Mouse (Mus musculus) liver, adult 2 months (tissue): ENCODE measurements around the gene Cisd3. TPM values are rescaled to one million over a fixed set of nuclear protein-coding genes. Genes with fewer than 3 reads are reported as not detected.
A peak's percentile ranks its signal among the peaks of the same experiment; 100 is the strongest.

Experiments
- DNase-seq: peaks from one replicate; pipeline ENCODE4 v3.0.0-alpha.2; 2011; ENCODE audit warnings: low read depth, low spot score; ENCODE audit errors: extremely low read depth
- H3K27ac ChIP-seq: fragments of 200-500 bp; replicated peaks from 2 replicates; pipeline ENCODE4 v1.5.1; 2012; ENCODE audit warnings: low read depth, mild to moderate bottlenecking, control low read depth, inconsistent platforms, low read length; ENCODE audit not compliant: insufficient read depth
- H3K27me3 ChIP-seq: fragments of 200-500 bp; 2 replicates; pipeline ENCODE4 v1.6.1; 2012; ENCODE audit warnings: mild to moderate bottlenecking, moderate library complexity, low read length, inconsistent platforms; ENCODE audit not compliant: control insufficient read depth, insufficient read depth
- H3K36me3 ChIP-seq: fragments of 200-500 bp; 2 replicates; pipeline ENCODE4 v1.6.1; 2012; ENCODE audit warnings: low read length, inconsistent platforms; ENCODE audit not compliant: control insufficient read depth, insufficient read depth
- H3K4me1 ChIP-seq: fragments of 200-500 bp; 2 replicates; pipeline ENCODE4 v1.6.1; 2011; ENCODE audit warnings: low read length; ENCODE audit not compliant: control insufficient read depth, insufficient read depth
- H3K4me3 ChIP-seq: fragments of 200-500 bp; 2 replicates; pipeline ENCODE4 v1.5.1; 2011; ENCODE audit warnings: low read depth, mild to moderate bottlenecking, control low read depth, low read length, moderate library complexity; ENCODE audit not compliant: insufficient read depth
- H3K79me2 ChIP-seq: fragments of 200-500 bp; 2 replicates; pipeline ENCODE4 v1.6.1; 2012; ENCODE audit warnings: inconsistent platforms, mild to moderate bottlenecking, low read length, moderate library complexity; ENCODE audit not compliant: control insufficient read depth, insufficient read depth
- H3K9ac ChIP-seq: fragments of 200-500 bp; 2 replicates; pipeline ENCODE4 v1.6.1; 2012; ENCODE audit warnings: low read depth, mild to moderate bottlenecking, control low read depth, inconsistent platforms, low read length
- CTCF ChIP-seq: fragments of 200-500 bp; IDR thresholded peaks from 2 replicates; pipeline ENCODE4 v1.5.1; 2011; ENCODE audit warnings: low read depth, low read length, control low read depth
- POLR2A ChIP-seq: fragments of 200-500 bp; IDR thresholded peaks from 2 replicates; pipeline ENCODE4 v1.6.1; 2011; ENCODE audit warnings: low read length, control low read depth; ENCODE audit not compliant: insufficient read depth; ENCODE audit errors: extremely low read depth
- WGBS: fragments of 180-500 bp; shearing (Covaris S2); methylation state at CpG from one replicate; pipeline ENCODE4 v1.1.7; 2018; 5-methylcytosine and 5-hydroxymethylcytosine counted together
- polyA plus RNA-seq: library from polyadenylated mRNA; depleted of rRNA; stranded (reverse); fragments of >200 nt; gene quantifications from 2 replicates; pipeline ENCODE4 v1.2.3, GENCODE M21; 2012
- total RNA-seq: library from RNA; depleted of rRNA; stranded (reverse); fragments of >200 nt; gene quantifications from 2 replicates; pipeline ENCODE4 v1.2.3, GENCODE M21; 2014

Cisd3 gene
- total and polyA plus RNA-seq, 2 experiments, result 35.7 to 73.6 TPM

DNA sequence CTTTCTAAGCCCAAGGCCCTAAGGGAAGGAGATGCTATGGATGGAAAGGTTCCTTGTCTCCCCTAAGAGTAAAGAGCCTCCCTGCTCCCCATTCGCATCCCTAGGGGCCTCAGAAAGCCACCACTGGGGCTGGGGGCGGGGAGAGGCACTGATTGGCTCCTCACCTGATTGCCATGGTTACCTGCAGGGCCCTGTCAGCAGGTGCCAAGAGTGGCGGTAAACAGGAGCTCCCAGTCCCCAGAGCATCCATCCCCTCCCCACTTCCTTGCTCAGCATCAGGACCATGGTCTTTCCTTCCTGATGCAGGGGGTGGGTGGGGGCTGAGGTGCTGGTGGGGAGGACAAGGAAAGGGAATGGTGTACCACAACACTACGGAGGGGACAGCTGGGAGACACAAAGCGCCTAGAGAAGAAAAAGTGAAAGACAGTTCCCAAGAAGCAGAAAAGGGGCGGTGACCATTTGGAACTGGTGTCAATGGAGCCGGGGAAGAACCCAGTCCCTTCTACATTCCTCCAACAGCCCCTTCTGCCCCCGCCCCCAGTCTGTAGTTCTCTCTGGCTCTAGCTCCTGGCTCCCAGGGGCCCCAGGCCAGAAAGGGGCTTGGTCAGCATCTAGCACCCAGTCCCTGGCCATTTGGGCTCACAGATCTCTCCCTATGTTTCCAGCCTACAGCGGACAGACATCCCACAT is 10.2 kb downstream of the Cisd3 start:
- no peak for DNase-seq
- Histone ChIP-seq H3K36me3 (no peaks in the 10 kb centered on the region), H3K4me1 (peaks cover 3% of the 10 kb centered on the region; the same call in 1 of the 2 replicates), H3K27me3 (no peaks in the 10 kb centered on the region), H3K9ac (no peak overlapping the region), H3K27ac (no peak overlapping the region), H3K79me2 (no peaks in the 10 kb centered on the region), H3K4me3 (no peak overlapping the region)
- TF ChIP-seq CTCF (no peak), POLR2A (no peak)
- 88% methylated on average over 9 of the region's 9 CpGs for WGBS

- no peak overlapping the region for H3K9ac ChIP-seq
- TF ChIP-seq POLR2A (no peak), CTCF (no peak)
- no peaks in the 10 kb centered on the region for H3K79me2 ChIP-seq
- peaks cover 5% of the 10 kb centered on the region; the same call in 1 of the 2 replicates for H3K4me1 ChIP-seq
- H3K36me3 ChIP-seq, result no peaks in the 10 kb centered on the region
- 91% methylated on average over 8 of the region's 8 CpGs for WGBS
- no peak overlapping the region for H3K4me3 ChIP-seq
- no peak for DNase-seq
- no peak overlapping the region for H3K27ac ChIP-seq
- no peaks in the 10 kb centered on the region for H3K27me3 ChIP-seq
Measured at GRCm38 (mm10) chr11:97696669-97697068, 11.0 kb downstream of the Cisd3 start.

- Histone ChIP-seq H3K9ac (no peak overlapping the region), H3K27ac (no peak overlapping the region), H3K4me1 (peaks cover 5% of the 10 kb centered on the region; the same call in 1 of the 2 replicates), H3K79me2 (no peaks in the 10 kb centered on the region), H3K27me3 (no peaks in the 10 kb centered on the region), H3K36me3 (no peaks in the 10 kb centered on the region), H3K4me3 (no peak overlapping the region)
- DNase-seq, result no peak
- 80% methylated on average over 11 of the region's 11 CpGs for WGBS
- TF ChIP-seq POLR2A, result no peak
- no peak for TF ChIP-seq CTCF
Measured at GRCm38 (mm10) chr11:97697199-97697890, 11.7 kb downstream of the Cisd3 start.

DNA sequence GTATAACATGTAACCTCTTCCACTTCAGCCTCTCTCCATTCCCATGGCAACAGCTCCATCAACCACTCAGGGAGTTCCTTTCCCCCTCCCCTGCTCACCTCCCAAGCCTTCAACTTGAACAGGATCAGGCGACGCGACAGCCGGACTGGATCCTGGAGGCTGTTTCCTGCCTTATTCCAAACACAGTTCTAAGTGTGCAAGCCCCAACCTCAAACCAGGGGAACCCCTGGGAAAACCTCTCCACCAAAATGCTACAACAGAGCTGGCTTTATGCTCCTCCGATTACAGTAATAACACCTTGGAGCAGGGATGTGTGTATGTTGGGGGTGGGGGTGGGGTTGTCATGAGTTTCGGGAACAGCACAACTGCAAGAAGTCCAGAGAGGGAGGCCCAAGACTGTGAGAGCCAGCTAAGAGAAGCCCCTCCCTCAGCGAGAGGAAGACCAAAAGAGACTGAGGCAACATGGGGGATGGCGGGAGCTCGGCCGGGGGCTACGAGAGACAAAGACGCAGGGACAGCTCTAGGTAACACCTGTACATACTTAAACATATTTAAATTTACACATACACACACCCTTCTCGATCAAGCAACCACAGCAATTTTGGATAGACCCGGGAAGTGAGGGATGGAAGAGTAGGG is 12.4 kb downstream of the Cisd3 start:
- 58% methylated on average over 14 of the region's 14 CpGs for WGBS

GRCm38 (mm10) chr11:97698741-97699611 is 13.3 kb downstream of the Cisd3 start:
- 2% methylated on average over 61 of the region's 63 CpGs for WGBS
- TF ChIP-seq CTCF, result peak; percentile 14; the same call in 1 of the 2 replicates
- no peak for TF ChIP-seq POLR2A
- Histone ChIP-seq H3K27ac (no peak overlapping the region), H3K36me3 (no peaks in the 10 kb centered on the region), H3K9ac (peak overlapping the region; percentile 64), H3K4me3 (peak overlapping the region; percentile 76), H3K4me1 (peaks cover 6% of the 10 kb centered on the region; the same call in 1 of the 2 replicates), H3K27me3 (no peaks in the 10 kb centered on the region), H3K79me2 (peaks cover 4% of the 10 kb centered on the region; the same call in 1 of the 2 replicates)
- no peak for DNase-seq

More for the DNA sequence above, 12.4 kb downstream of the Cisd3 start:
- no peak overlapping the region for H3K9ac ChIP-seq
- no peaks in the 10 kb centered on the region for H3K79me2 ChIP-seq
- DNase-seq, result no peak
- H3K27me3 ChIP-seq, result no peaks in the 10 kb centered on the region
- TF ChIP-seq CTCF (no peak), POLR2A (no peak)
- H3K4me1 ChIP-seq, result peaks cover 5% of the 10 kb centered on the region; the same call in 1 of the 2 replicates
- H3K27ac ChIP-seq, result no peak overlapping the region
- H3K36me3 ChIP-seq, result no peaks in the 10 kb centered on the region
- H3K4me3 ChIP-seq, result peak overlapping the region; percentile 76; the same call in 1 of the 2 replicates
